Mouse (Mus musculus) Patski (cell line): ENCODE results near the gene Lrp3. TPM values are rescaled to one million over a fixed set of nuclear protein-coding genes. Genes with fewer than 3 reads are reported as not detected.

Experiments
- ATAC-seq: fragments of 100-300 bp; one replicate; pipeline ENCODE4 v1.8.0; 2021
- CTCF ChIA-PET: fragments of 350-600 bp; sonication (Branson Sonifier 250); formaldehyde crosslinking; loops from one replicate; lab custom pipeline; 2022; ENCODE audit warnings: inconsistent platforms; lab: Charles Lee
- POLR2A ChIA-PET: fragments of 350-600 bp; sonication (Branson Sonifier 250); formaldehyde crosslinking; loops from one replicate; lab custom pipeline; 2022; ENCODE audit warnings: antibody characterized with exemption, inconsistent platforms; lab: Charles Lee
- DNase-seq: peaks from one replicate; pipeline ENCODE4 v3.0.0-alpha.2; 2011; ENCODE audit warnings: low read depth, low spot score
- H3K27me3 ChIP-seq: fragments of 371-371 bp; one replicate; pipeline ENCODE4 v1.5.1; 2021
- CTCF ChIP-seq: fragments of 100-300 bp; IDR thresholded peaks from one replicate; pipeline ENCODE4 v1.5.1; 2021
- in situ Hi-C: fragments of 300-500 bp; cut with MboI; formaldehyde crosslinking; loops from 3 replicates; pipeline ENCODE4 v1.11.1; 2018; ENCODE audit warnings: low pct_unique_long_range_greater_than_20kb, mixed read lengths
- polyA plus RNA-seq: library from polyadenylated mRNA; unstranded; gene quantifications from one replicate; pipeline ENCODE4 v1.2.3, GENCODE M21; 2021

Gene Lrp3
- polyA plus RNA-seq, 1 experiment from 2014 or later = 5.1 TPM

DNA sequence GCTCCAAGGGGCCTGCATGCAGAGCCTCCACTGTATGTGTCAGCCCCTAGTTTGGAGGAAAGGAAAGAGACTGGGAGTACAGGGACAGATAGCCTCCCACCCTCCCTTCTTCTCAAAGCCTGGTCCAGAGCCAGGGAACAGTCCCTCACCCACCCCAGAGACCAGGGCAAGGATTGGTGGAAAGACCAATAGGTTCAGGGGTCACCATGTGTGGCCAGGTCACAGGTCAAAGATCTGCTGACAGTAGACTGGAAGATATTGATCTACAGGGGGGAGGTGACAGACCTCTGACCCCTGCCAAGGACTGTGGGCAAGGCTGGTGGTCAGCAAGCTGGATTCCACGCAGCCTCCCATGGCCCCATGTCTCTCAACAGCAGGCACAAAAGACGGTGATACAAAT lies 47.4 kb downstream of the Lrp3 start:
- DNase-seq = no peak

DNA sequence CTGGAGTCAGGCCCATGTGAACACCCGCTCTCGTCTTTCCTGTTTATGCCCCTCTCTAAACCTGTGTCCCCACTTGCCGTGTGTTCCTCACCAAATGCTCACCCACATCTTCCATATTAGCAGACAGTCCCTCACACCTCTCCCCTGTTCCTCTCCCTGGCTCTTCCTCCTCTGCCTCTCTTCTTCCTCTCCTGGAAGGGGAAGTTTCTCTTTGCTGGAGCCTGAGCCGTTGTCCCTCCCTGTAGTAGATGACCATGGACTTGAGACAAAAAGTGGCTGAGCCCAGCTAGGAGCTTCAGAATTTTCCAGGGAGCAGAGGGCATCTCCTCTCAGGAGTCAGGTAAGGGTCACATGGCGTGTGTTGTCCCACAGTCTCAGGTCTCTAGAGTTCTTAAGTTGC lies 48.3 kb downstream of the Lrp3 start:
- TF ChIP-seq CTCF = no peak
- no peak for DNase-seq
- H3K27me3 ChIP-seq = no peaks in the 10 kb centered on the region
- POLR2A ChIA-PET = no interaction called here
- CTCF ChIA-PET = no interaction called here
- no peak for ATAC-seq
- in situ Hi-C loops = loop anchor here (5.0 kb wide), 1 partner anchor 35 kb away; no protein-coding TSS in a partner anchor

More for the DNA sequence above, 47.4 kb downstream of the Lrp3 start:
- TF ChIP-seq CTCF = no peak
- H3K27me3 ChIP-seq = no peaks in the 10 kb centered on the region
- in situ Hi-C loops = loop anchor here (5.0 kb wide), 1 partner anchor 36 kb away; no protein-coding TSS in a partner anchor
- ChIA-PET POLR2A (interaction anchor here (1.3 kb wide), 1 partner anchor 49 kb away, joined by 3 read pairs; the partner anchor contains the start of gene Cebpa), CTCF (interaction anchor here (1.4 to 4.6 kb wide), 2 partner anchors 27 to 48 kb away, joined by 6 to 69 read pairs; partner anchors contain the start of gene Cebpa)
- no peak for ATAC-seq

DNA sequence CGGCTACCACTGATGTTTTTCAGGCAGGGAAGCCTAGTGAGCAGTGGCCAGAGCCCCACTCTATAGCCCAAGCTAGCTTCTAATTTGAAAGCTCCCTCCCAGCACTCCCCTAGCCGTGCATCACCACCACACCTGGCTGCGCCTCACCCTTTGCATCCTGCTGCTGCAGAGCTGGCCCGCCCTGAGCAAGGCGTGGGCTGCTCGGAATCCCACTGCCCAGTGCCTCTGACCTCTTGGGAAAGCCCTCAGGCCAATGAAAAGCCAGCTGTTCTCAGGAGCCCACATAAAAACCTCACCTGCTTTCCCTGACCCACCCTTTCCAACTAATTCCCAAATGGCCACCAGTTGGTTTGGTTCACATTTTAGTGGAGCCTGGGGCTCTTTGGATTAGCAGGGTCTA lies 51.2 kb downstream of the Lrp3 start:
- in situ Hi-C loops = no loop called here
- ATAC-seq = no peak
- H3K27me3 ChIP-seq = no peaks in the 10 kb centered on the region
- no peak for DNase-seq
- no peak for TF ChIP-seq CTCF
- ChIA-PET POLR2A (interaction anchor here (0.6 to 1.5 kb wide), 4 partner anchors 10 to 1005 kb away, joined by 3 to 5 read pairs (median 3); partner anchors contain the start of gene Cebpa), CTCF (interaction anchor here (1.3 to 1.8 kb wide), 4 partner anchors 25 to 138 kb away, joined by 3 to 7 read pairs (median 5); no protein-coding TSS in a partner anchor)

DNA sequence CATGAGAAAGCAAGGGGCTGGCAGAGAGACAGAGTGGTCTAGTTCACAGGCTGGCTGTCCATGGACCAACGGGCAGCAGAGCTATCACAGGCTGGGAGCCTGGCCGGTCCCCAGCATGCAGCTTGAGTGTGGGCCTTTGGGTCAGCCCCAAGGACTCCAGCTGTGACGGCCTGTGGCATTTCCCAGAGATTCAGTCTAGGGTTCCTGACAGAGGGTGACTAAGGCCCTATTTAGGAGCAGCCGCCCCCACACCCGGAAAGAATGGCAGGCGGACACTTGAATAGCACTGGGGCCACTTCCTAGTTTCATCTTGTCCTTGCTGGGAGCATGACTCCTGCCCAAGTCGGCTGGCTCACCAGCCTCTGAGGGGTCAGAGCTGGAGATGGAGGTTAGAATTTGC lies 51.7 kb downstream of the Lrp3 start:
- no peak for TF ChIP-seq CTCF
- H3K27me3 ChIP-seq = no peaks in the 10 kb centered on the region
- ChIA-PET POLR2A (interaction anchor here (0.6 to 1.1 kb wide), 3 partner anchors 9 to 178 kb away, joined by 3 read pairs; no protein-coding TSS in a partner anchor), CTCF (interaction anchor here (1.3 to 1.8 kb wide), 5 partner anchors 12 to 137 kb away, joined by 3 to 7 read pairs (median 5); no protein-coding TSS in a partner anchor)
- in situ Hi-C loops = no loop called here
- ATAC-seq (peak; percentile 31), DNase-seq (peak; percentile 51)

DNA sequence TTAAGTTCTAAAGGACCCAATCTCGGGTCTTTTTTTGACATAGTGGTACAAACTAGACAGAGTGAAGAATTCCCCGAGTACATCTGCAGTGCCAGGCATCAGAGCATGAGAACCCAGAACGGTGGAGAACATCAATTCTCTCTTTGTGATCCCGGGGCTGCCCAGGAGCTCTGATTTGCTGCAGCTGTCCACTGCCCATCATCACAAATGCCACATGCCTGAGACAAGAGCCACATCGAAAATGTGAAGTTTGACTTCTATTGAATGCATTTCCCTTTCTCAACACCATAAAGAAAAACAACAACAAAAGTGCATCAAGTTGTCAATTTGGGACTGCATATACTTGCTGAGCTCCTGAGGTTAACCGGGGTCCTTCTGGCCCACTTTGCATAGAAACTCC lies 52.9 kb downstream of the Lrp3 start:
- DNase-seq (no peak), ATAC-seq (no peak)
- TF ChIP-seq CTCF = no peak
- ChIA-PET POLR2A (interaction anchor here (1.0 to 1.1 kb wide), 2 partner anchors 17 to 38 kb away, joined by 3 read pairs; no protein-coding TSS in a partner anchor), CTCF (interaction anchor here (1.8 kb wide), 1 partner anchor 11 kb away, joined by 6 read pairs; no protein-coding TSS in a partner anchor)
- in situ Hi-C loops = no loop called here
- H3K27me3 ChIP-seq = no peaks in the 10 kb centered on the region

DNA sequence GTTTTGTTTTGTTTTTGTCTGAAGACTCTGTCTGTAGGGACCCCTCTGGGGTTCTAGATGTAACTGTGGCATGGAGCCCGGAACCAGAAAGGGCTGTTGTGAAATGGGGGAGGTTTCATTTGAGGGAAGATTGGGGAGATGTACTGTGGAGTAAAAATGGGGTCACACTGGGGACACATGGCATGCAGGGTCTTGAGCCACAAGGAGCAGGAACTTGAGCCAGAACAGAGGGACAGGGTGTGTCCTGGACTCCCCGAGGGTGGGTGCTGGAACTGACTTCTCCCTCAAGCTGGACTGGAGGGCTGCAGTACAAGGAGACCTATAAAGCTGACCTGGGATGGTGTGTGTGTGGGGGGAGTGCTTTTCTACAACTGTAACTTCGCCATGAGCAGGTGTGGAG lies 57.8 kb downstream of the Lrp3 start:
- in situ Hi-C loops = no loop called here
- no peak for DNase-seq
- POLR2A ChIA-PET = no interaction called here
- ATAC-seq = no peak
- TF ChIP-seq CTCF = no peak
- no peaks in the 10 kb centered on the region for H3K27me3 ChIP-seq
- CTCF ChIA-PET = no interaction called here

GRCm38 (mm10) chr7:35156561-35157477 lies 58.5 kb downstream of the Lrp3 start:
- CTCF ChIA-PET = interaction anchor here (1.3 kb wide), 1 partner anchor 12 kb away, joined by 4 read pairs; no protein-coding TSS in a partner anchor
- TF ChIP-seq CTCF = no peak
- H3K27me3 ChIP-seq = no peaks in the 10 kb centered on the region
- POLR2A ChIA-PET = interaction anchor here (0.7 kb wide), 1 partner anchor 12 kb away, joined by 3 read pairs; no protein-coding TSS in a partner anchor
- ATAC-seq (no peak), DNase-seq (no peak)
- in situ Hi-C loops = no loop called here

DNA sequence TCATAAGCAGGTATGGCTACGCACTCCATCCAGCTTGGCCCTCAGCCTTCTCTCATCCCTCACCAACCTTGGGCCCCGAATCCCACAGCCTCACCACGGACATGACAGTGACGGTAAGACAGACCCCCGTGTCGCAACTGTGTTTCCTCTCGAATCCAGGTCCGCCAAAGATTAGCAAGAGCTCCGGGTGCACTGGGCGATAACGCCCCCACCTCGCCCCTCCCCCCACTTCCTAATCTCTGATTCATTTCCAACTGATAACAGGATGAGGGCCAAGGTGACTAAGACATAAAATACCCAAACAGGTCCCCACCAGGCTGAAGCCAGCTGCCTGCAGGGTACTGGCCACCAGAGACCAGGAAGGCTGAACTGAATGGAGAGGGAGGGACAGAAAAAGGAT lies 60.8 kb downstream of the Lrp3 start:
- ChIA-PET POLR2A (interaction anchor here (1.1 kb wide), 1 partner anchor 10 kb away, joined by 3 read pairs; no protein-coding TSS in a partner anchor), CTCF (interaction anchor here (0.6 to 1.6 kb wide), 2 partner anchors 15 to 81 kb away, joined by 4 read pairs; no protein-coding TSS in a partner anchor)
- no peak for DNase-seq
- ATAC-seq = no peak
- no peak for TF ChIP-seq CTCF
- no peaks in the 10 kb centered on the region for H3K27me3 ChIP-seq
- in situ Hi-C loops = no loop called here

DNA sequence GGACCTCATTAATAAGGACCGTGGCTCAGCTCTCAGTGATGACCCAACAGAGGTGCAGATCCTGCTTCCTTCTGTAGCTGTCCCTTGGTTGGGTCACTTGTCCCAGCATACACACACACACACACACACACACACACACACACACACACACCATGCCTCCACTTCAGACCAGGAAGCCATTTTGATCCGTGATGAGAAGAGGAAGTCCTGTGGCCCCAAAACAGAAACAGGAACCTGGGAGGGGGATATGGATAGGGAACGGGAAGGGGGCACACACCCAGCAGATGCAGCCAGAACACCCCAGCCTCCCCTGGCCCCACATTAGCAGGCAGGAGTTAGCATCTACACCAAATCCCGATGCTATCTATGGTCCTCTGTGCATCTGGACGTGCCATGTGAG lies 64.4 kb downstream of the Lrp3 start:
- DNase-seq (no peak), ATAC-seq (no peak)
- no peak for TF ChIP-seq CTCF
- in situ Hi-C loops = no loop called here
- H3K27me3 ChIP-seq = no peaks in the 10 kb centered on the region
- CTCF ChIA-PET = interaction anchor here (1.1 to 1.5 kb wide), 2 partner anchors 12 to 31 kb away, joined by 4 to 6 read pairs; partner anchors contain the start of gene Cebpa
- POLR2A ChIA-PET = no interaction called here

Other genes starting within 250 kb of the Lrp3 start
- gene Cebpg, start 158.9 kb downstream of the Lrp3 start, polyA plus RNA-seq = 30.2 TPM
- gene Cebpa, start 96.2 kb downstream of the Lrp3 start, polyA plus RNA-seq = 12.8 TPM
- not detected for gene Slc7a10, start 29.1 kb downstream of the Lrp3 start, polyA plus RNA-seq
- 15.5 TPM for gene Gpatch1, start 102.9 kb upstream of the Lrp3 start, polyA plus RNA-seq
- 21.4 TPM for gene Rhpn2, start 118.7 kb upstream of the Lrp3 start, polyA plus RNA-seq
- 7.1 TPM for gene Faap24, start 181.3 kb upstream of the Lrp3 start, polyA plus RNA-seq
- 38.1 TPM for gene Cep89, start 181.5 kb upstream of the Lrp3 start, polyA plus RNA-seq
- not detected for gene Slc7a9, start 233.3 kb upstream of the Lrp3 start, polyA plus RNA-seq